Mouse (Mus musculus) kidney, postnatal 4 days (tissue): ENCODE measurements around the gene Armt1.
A peak's percentile ranks its signal among the peaks of the same experiment; 100 is the strongest.

Experiments used
- DNase-seq, 2 experiments: peaks; one replicate each; pipeline ENCODE4 v3.0.0; 2021; ENCODE audit warnings: mixed read lengths in 2 of 2

Gene Armt1

GRCm38 (mm10) chr10:4435416-4435815 lies 3.1 kb downstream of the Armt1 start:
- DNase-seq, result no peak

GRCm38 (mm10) chr10:4456409-4456808 lies 24.1 kb downstream of the Armt1 start:
- no peak for DNase-seq

- no peak for DNase-seq
Measured at GRCm38 (mm10) chr10:4460201-4460600, 27.9 kb downstream of the Armt1 start.

DNA sequence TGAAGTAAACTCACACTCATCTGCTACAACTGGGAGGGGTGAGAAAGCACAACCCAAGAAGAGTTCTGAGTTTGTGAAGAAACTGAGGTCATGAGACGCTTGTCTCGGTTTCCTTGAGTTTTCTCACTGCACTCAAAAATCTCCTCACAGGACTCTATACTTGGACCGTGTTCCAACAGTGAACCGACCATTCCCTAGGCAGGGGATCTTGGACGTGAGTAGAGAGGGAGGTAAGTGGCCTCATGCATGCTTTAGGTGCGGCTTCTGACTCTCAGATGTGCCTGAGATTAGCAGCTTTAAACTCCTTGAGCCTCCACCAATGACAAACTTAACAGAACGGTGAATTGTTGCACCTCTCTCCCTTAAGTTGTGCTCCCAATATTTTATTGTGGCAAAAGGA lies 33.5 kb downstream of the Armt1 start:
- no peak for DNase-seq

- DNase-seq, result no peak
Measured at GRCm38 (mm10) chr10:4469406-4469805, 37.1 kb downstream of the Armt1 start.

DNA sequence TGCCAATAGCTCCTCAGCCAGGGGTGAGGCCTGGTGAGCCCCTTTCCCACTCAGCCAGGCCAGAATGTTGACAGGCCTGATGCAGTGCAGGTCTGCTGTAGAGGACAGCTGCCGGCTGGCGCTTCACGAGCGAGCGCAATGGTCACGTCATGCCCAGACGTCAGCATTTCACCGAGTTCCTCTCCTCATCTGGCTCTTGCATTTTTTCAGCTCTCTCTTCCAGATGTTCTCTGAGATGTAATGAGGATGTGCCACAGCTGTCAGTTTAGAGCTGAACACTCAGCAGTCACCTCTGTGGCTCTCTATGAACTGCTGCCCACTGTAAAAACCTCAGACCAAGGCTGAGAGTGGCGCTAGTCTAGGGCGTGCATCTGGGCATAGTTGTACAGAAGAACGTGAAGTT lies 41.3 kb downstream of the Armt1 start:
- no peak for DNase-seq

- no peak for DNase-seq
Measured at GRCm38 (mm10) chr10:4475431-4475830, 43.2 kb downstream of the Armt1 start.

- no peak for DNase-seq
Measured at GRCm38 (mm10) chr10:4476604-4477003, 44.3 kb downstream of the Armt1 start.

GRCm38 (mm10) chr10:4480929-4481328 lies 48.7 kb downstream of the Armt1 start:
- DNase-seq, result no peak

DNA sequence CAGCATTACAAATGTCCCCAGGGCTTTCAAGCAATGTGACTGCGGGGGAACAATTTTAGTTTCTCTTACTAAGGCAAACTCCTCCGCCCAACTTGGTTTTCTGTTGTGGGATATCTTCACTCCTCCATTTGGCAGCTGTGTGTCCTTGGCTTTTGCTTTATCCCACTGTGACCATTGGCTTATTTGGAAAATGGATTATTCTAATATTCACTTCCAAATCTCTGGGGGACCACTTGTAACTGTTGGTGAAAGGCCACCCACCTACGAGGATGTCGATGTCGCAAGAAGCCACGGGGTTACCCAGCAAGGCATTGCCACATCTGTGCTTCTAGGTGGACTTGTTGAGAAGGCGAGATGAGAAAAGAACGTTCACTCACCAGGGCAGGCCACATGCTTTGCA lies 49.4 kb downstream of the Armt1 start:
- no peak for DNase-seq

GRCm38 (mm10) chr10:4482355-4482754 lies 50.1 kb downstream of the Armt1 start, which contains the start of gene Ccdc170:
Gene Ccdc170 (plus strand): TSS chr10:4482502.
- DNase-seq, result peak; percentile 12 to 34

DNA sequence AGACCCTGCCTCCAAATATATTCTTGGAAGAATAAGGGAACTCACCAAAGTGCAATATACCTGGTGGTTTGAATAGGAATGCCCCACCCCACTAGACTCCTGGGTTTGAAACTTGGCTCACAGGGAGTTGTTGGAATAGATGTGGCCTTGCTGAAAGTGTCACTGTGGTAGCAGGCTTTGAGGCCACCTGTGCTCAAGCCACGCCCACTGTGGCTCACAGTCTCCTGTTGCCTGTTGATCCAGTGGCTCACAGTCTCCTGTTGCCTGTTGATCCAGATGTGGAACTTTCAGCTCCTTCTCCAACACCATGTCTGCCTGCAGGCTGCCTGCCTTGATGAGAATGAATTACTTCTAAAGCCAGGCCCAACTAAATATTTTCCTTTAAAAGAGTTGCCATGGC lies 51.6 kb downstream of the Armt1 start:
- no peak for DNase-seq

- no peak for DNase-seq
Measured at GRCm38 (mm10) chr10:4484986-4485385, 52.7 kb downstream of the Armt1 start.

- DNase-seq, result no peak
Measured at GRCm38 (mm10) chr10:4489865-4490264, 57.6 kb downstream of the Armt1 start.

GRCm38 (mm10) chr10:4491281-4491680 lies 59.0 kb downstream of the Armt1 start:
- DNase-seq, result no peak

GRCm38 (mm10) chr10:4492045-4492444 lies 59.8 kb downstream of the Armt1 start:
- DNase-seq, result no peak

GRCm38 (mm10) chr10:4492909-4493308 lies 60.6 kb downstream of the Armt1 start:
- DNase-seq, result no peak

DNA sequence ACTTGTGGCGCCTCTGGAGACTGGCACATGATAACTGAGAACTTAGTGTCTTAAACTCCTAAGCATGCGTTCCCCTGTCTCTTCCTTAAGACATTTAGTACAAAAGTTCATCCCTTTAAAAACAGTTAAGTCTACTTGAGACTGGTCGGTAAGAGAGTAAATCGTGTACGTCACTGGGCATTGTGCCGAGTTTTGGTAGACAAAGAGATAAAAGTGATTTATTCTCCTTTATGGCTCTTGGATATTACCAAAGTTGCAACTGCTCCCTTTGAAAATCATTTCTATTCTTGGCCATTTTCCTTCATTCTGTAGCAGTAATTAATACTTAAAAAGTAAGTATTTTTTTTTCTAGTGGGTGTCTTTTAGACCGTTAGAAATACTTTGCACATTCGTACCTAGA lies 71.0 kb downstream of the Armt1 start:
- peak; percentile 32 to 36 for DNase-seq
